Mouse (Mus musculus) MEL (cell line): ENCODE data around the gene Dntt.

Experiments
- MEF2A ChIP-seq: IDR thresholded peaks from 2 replicates; pipeline ENCODE4 v1.6.1; 2014; ENCODE audit warnings: low read depth, mild to moderate bottlenecking, inconsistent platforms, low read length, improper control_type of control experiment; ENCODE audit not compliant: poor library complexity, insufficient replicate concordance, severe bottlenecking; ENCODE audit errors: extremely low read depth
- USF1 ChIP-seq: IDR thresholded peaks from 2 replicates; pipeline ENCODE4 v1.6.1; 2014; ENCODE audit warnings: low read depth, mild to moderate bottlenecking, inconsistent platforms, low read length, improper control_type of control experiment, moderate library complexity
- ZC3H11A ChIP-seq: IDR thresholded peaks from 2 replicates; pipeline ENCODE4 v1.6.1; 2012; ENCODE audit warnings: low read depth, mild to moderate bottlenecking, inconsistent platforms, low read length, improper control_type of control experiment

- TF ChIP-seq USF1 (no peak), MEF2A (no peak), ZC3H11A (no peak)
These were observed 1.5 kb upstream of the Dntt start for GRCm38 (mm10) chr19:41027601-41028000.
